Mouse (Mus musculus) liver, adult (tissue): ENCODE measurements around the gene Arhgef7.
A peak's percentile ranks its signal among the peaks of the same experiment; 100 is the strongest.

Experiments
- GATA4 ChIP-seq: IDR thresholded peaks from 2 replicates; pipeline ENCODE4 v1.6.1; 2014; ENCODE audit warnings: mild to moderate bottlenecking, low read length; ENCODE audit not compliant: insufficient replicate concordance

The Arhgef7 gene

DNA sequence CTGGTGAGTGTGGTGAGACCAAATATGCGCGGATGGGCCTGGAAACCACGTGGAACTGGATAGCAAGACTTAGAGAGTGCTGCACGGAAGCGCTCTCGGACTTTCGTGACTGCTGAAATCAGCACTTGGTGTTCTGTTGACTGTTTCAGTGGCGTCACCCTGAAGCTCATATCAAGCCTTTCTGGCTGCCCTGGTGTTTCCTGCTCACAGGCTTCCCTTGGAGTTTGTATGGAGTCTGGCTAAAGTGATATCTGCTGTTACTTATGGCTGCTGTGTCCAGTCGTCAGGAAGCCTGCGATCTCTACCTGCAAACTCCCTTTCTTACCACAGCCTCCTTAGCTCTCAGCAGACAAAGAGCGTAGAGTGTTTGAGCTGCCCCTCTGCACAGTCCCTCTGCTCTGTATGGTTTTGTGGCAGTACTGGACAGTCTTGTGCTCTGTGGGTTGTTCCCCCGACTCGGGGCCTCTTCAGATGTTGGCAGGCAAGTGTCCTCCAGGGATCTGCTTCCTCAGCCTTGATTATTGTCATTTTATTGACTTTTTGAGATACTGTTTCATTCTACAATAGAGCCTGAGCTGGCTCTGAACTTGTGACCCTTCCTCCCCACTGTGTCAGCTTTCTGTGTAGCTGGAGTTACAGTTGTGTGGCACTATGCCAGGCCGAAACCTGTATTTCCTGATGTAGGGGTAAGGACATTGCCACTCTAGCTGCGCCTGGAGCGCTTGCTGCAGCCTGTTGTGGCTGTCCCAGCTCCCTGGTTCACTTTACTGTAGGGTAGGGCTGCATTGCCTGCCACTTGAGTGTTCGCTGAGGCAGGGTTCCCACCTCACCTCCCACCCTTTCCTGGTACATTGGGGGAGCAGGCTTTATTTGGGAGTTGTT, 46.9 kb downstream of the Arhgef7 start:
- TF ChIP-seq GATA4 = peak; percentile 91; the same call in 1 of the 2 replicates

DNA sequence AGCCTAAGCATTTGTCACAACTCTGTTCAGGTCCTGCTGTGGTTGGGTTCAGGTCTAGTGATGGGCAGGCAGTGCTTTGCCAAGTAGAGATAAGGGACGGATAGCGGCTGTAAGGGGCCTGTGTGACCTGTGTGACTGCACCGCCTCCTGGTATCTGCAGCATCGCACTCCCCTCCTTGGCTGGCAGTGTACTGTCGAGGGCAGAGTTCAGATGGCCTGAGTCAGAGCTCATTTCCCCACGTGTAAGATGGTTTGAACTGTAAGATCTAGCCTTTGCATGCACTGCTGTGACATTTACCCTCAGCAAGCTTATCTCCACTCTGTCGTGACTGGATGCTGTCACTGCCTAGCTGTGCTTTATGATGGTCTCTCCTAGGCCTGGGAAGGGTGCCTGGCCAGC, 48.4 kb downstream of the Arhgef7 start:
- peak; percentile 79; the same call in 1 of the 2 replicates for TF ChIP-seq GATA4

DNA sequence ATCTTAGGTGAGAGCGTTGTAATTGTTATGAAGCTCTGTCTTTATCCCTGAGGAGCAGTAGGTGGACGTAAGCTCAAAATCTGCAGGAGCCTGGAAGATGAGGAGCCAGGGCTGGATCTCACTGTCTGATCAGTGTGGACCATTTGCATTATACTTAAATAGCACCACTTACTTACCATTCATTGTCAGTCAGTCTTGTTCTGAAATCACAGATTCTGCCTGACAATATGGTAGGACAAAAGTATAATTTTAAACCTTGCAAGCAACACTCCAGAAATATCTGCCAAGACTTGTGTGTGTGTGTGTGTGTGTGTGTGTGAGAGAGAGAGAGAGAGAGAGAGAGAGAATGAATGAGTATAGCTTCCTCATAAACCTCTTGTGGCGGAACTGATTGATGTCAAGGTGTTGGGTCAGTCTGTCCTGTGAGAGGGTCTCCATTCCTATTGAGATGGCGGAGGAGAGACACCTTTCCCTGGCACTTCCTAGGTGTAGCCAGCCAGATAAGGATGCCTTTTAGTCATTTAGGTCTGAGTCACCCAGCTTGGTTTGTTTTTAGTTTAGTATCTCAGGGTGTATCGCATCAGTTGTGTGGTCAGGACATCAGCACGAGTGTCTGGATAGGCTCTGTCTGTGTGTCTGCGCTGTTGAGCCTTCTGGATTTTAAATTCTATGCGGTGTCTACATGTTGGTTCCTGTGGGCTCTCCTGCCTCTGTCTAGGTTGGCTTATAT, 49.1 kb downstream of the Arhgef7 start:
- no peak for TF ChIP-seq GATA4

DNA sequence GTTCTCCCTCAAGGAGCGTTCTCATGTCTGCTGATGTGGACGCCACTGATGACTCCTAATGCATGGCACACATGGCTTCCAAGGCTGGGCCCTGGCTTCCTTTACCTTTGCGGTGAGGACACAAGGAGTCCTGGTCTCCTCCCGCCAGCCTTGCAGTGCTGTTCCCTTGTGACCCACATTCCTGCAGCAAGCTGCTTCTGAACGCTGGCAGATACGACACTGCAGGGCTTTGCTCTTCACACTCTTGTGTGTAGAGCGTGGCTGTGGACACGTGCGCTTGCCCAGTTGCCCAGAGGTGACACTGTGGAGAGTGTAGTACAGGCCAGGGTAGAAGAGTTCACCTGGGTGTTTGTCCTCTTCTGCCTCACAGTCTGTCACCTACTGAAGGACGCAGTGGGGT, 49.7 kb downstream of the Arhgef7 start:
- TF ChIP-seq GATA4 = no peak

DNA sequence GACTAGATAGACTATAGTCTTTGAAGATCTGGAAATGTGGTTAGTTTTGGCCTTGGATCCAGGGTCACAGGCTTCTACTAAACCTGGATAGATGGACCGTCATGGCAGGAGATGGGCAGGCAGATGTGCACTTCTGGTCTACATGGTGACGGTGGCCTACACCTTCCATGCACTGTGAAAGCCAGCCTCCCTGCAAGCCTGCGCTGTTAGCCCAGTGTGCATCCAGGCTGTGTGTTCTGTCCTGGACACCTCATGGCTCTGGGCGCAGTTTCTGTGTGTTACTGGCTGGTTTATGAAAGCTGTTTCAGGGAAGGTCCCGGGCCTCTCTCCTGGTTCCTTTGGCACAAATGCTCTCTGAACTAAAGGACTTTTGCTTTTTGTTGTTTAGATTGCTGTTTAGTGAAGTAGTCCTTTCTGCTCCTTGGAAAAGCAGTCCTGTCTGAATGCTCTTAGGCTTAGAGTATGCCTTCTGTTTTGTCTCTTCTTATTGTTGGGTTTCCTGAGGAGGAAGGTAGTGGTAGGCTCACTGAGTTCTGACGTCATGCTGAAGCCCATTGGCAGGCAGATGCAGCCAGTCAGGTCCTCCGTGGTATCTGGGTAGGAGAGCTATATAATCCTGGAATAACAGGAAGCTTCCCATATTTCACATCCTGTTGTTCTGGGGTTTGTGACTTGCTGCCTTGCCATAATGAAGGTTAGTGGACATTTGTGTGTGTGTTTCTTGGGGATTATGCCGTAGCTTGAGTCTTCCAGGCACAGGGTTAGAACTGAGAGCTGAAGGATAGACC, 51.3 kb downstream of the Arhgef7 start:
- TF ChIP-seq GATA4 = no peak

DNA sequence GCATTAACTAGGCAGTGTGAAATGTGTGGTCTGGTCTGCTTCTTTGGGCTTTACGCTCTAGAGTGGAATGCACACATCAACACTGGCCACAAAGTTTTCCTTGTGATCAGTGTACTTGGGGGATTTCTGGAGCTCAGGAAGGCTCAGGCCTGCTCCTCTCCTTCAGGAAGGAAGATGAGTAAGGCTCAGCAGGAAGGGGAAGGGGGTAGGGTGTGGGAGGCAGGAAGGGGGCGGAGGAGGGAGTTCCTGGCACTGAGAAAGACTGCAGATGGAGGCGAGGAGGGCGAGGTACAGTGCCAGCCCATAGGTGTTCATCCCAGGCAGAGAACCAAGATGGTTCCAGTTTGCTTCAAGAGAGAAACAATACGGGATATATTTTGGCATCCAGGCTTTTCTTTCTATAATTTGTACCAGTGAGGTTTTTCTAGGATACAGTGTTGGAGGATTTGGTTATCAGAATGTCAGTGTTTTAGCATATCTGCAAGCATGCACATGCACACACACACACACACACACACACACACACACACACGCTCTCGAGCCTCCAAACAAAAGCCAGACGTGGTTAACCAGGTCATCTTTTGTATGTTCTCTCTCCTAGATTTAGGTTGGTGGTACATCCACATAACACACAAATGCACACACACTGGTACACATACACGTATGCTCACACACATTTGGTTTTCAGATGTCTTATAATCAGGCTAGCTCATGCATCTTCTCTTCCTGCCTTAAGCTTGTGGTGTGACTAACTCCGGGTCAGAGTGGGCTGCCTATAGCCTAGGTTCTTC, 52.5 kb downstream of the Arhgef7 start:
- TF ChIP-seq GATA4 = no peak

DNA sequence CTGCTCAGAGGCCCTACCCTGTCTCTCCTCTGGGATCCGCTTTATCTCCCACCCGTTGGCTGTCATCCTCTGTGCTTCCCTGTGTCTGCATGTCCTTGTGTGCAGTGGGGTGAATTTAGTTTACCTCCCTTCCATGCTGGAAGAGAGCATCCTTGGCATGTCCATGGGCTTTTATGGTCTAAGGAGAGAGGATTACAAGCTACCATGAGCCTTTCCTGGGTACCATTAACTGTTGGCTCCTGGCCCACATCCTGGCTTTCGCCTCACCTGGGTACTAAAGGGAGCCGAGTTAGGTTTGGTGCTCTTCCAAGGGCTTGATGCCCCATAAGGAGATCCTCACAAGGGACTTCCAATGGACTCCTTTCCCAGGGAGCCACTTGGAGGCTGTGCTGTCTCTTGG, 53.1 kb downstream of the Arhgef7 start:
- no peak for TF ChIP-seq GATA4

DNA sequence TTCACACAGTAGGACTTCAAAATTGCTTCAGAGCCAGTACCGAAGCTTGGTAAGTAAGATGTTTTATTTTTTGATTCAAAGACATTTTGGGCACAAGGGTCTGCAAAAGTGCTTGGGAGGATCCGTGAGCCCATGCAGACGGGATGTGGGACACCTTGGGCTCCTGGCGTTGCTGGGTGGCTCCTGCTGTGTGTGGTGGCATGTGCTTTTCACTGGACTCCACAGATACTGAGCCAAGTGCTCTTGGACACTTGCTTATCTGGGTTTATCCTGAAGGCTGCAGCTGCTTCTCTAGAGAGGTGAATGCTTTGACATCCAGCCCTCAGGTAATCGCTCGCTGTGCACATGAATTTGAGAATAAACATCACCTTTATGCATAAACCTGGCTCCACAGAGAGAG, 55.1 kb downstream of the Arhgef7 start:
- no peak for TF ChIP-seq GATA4

DNA sequence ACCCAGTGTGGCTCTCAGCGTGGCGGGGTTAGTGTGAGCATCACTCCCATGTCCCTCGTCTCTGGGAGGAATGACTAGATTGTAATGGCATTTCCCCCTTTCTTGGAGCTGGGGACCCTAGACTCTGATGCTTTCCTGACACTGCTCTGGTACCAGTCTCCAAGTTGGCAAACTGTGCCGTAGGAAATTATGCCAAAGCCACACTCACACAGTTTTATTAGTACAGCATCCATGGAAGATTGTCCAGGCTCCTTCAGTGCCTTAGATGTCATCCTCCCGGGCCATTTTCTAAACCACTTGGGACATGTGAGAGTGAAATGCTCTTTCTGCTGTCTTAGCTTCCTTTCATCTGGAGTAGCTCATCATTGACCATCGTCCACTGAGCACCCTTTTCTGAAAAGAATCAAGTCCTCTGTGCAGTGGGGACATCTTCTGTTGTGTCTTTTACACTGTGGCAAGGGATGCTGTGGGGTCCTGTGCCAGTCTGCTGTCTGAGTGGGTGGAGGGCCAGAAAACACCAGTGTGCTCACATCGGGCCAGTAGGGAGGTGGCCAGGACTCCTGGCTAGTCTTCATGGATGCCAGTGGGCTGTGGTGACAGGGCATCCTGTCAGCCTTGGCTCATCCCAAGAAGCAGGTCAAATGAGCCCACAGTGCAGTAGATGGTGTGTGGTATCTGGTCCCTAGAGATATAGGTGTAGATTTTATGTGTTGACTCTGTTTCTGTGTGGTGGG, 56.5 kb downstream of the Arhgef7 start:
- TF ChIP-seq GATA4 = no peak

DNA sequence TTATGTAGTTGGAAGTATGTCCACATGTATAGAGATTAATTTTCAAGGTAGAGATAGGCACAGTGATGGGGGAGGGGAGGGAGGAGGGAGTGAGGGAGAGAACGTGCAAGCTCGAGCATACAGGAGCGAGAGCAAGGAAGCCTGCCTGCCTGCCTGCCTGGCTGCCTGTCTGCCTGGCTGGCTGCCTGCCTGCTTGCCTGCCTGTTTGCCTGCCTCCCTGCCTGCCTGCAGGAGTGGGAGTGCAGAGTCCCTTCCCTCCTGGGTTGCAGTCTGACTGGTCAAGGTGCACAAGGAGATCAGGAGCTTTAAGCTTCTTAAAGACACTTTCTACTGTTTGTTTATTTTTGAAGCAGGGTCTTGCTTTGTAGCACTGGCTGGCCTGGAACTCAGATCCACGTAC, 57.6 kb downstream of the Arhgef7 start:
- no peak for TF ChIP-seq GATA4

DNA sequence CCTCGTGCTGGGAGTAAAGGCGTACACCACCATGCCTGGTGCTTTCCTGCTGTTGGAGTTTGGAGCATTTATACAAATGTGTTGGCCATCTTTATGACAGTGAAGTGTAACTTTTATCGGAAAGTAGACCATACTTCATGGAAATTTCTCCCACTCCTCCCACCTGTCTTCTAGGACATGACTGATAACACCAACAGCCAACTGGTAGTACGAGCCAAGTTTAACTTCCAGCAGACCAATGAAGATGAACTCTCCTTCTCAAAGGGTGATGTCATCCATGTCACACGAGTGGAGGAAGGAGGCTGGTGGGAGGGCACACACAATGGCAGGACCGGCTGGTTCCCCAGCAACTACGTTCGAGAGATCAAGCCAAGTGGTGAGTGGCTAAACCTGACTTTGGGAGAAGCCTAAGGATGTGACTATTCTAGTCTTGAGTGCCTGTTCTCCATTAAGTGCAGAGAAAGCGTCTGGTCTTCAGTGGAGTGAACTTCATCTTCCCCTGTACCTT, 58.1 kb downstream of the Arhgef7 start:
- no peak for TF ChIP-seq GATA4

DNA sequence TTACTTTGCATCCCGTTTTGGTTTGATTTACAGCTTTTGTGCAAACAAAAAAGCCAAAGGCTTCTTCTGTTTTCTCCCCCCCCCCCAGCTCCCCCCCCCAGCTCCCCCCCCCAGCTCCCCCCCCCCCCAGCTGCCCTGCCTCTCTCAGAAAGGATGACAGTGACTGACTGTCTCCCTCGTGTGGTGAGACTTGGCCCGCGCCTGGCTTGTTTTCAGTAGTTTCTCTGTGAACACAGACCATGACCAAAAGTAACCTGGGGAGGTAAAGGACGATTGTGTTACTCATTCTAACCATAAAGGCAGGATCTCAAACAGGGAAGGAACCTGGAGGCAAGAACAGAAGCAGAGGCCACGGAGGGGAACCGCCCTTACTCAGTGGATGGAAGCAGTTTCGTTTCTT, 60.7 kb downstream of the Arhgef7 start:
- no peak for TF ChIP-seq GATA4

DNA sequence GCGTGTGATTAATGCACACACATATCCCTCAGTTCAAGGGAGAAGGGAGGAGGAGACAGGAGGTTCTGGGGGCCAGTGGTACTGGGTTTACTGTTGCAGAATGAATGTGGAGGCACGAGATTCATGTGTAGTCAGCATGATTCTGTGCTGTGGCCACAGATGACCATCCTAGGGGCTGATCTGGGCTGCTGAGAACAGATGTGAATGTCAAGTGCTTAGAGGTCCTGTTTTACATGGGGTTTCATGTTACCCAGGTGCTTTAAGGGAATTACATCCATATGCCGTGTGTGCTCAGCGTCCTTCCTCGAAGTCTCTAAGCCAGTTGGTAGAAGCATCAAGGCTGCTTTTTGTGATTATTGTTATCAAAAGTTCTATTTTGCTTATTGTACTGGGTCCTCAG, 61.6 kb downstream of the Arhgef7 start:
- no peak for TF ChIP-seq GATA4

DNA sequence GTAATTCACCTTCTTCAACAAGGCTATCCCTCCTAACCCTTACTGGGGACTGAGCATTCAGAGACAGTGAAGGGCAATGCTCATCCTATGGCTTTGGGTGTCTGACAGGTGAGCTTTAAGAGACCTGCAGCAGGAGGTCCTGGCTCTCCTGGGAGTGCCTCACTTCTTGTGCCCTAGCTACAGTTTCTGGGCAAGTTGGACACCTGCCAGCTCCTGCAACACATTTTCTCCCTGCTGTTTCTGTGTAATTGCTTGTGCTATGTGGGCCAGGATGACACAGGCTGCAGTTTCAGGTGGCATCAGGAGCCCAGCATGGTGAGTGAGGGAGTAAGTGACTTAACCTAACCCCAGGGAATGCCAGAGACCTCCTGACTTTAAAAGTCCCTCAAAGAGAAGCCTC, 67.4 kb downstream of the Arhgef7 start:
- TF ChIP-seq GATA4 = no peak
